Mouse (Mus musculus): Measurements from ENCODE around the gene Flii.
A peak's percentile ranks its signal among the peaks of the same experiment; 100 is the strongest.

The Flii gene

DNA sequence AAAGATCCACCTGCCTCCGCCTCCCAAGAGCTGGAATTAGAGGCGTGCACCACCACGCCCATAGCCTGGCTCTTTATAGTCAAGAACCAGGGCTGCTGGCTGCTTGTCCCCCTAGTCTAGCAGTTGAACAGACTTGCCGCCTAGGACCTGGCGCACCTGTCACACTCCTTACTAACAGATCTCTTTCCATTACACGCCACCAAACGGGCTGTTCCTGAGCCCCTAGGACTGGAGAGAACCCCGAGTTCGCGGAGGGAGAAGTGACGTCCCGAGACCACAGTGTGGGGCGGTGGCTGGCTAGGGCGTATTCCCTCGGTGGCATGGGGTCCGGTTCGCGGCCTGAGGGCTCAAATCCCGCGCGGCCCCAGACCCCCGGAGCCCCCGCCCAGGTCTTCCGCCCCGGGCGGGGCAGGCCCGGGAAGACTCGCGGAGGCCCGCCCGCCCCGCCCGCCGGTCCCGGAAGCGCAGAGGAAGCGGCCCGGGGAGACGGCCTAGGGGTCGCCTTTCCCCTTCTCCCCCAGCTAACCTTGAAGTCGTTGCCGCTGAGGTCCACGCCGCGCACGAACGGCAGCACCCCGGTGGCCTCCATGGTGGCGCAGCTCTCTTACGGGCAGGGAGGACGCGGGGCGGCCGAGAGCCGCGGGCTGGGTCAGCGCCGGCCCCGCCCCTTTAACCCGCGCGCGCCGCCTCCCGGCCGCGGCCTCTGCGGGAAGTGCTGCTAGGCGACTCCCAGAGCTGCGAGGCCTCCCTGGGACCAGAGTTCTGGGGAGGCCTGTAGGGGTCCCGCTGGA lies at the start of gene Flii:
Gene Flii, minus strand, starts transcription at position 663 of the 791 bp plus-strand sequence.
- peak; percentile 92 for DNase-seq (ENCODE audit: low read depth)

DNA sequence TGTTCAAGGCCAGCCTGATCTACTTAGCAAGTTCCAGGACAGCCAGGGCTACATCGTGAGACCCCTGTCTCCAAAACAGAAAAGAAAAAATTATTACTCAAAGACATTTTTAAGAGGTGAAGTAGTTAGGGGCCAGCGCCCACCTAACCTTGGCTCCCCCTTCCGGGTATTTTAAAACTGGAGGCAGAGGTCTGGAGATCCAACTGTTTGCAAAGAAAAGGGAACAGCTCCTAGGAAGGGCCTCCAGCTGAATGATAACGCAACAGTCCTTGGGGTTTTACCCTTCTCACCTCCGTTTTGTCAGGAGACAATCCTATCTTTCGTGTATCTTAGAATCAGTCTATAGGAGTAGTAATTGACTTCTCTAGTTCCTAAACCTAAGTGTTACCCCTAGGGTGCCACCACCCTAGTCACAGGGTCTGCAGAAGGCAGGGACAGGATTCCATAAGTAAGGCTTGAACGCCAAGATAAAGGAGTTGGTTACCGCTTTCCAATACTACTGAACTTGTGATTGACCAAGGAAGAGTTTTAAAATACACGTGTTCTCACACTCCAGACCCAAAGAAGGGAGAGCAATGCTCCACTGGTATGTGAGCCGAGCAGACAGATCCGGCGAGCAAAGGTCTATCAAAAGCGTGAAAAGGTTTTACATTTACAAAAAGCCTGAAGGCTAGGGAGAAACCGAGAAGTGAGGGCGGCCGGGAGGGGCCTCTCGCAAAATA lies 49.2 kb upstream of the Flii start:
- DNase-seq (ENCODE audit: low read depth): no peak

DNA sequence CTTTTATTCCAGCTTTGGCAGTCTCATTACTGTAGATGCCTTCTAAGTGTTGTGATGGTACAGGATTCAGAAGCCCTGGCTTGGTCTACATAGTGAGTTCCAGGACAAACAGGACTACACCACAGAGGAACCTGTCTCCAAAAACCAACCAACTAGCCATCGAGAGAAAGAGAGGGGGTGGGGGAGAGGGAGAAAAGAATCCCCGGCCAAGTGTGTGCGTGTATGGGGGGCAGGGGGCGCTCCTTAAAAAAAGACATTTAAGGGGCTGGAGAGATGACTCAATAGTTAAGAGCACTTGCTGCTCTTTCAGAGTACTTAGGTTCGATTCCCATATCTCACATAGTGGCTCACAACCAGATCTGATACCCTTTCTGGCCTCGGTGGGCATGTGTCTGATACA lies 48.5 kb upstream of the Flii start:
- no peak for DNase-seq (ENCODE audit: low read depth)

- no peak for DNase-seq (ENCODE audit: low read depth)
Measured at GRCm38 (mm10) chr11:60774841-60775240, 47.8 kb upstream of the Flii start.

GRCm38 (mm10) chr11:60774158-60774689 lies 47.2 kb upstream of the Flii start:
- no peak for DNase-seq (ENCODE audit: low read depth)

- DNase-seq (ENCODE audit: low read depth): no peak
Measured at GRCm38 (mm10) chr11:60772161-60772560, 45.1 kb upstream of the Flii start.

- no peak for DNase-seq (ENCODE audit: low read depth)
Measured at GRCm38 (mm10) chr11:60770776-60771175, 43.7 kb upstream of the Flii start.

DNA sequence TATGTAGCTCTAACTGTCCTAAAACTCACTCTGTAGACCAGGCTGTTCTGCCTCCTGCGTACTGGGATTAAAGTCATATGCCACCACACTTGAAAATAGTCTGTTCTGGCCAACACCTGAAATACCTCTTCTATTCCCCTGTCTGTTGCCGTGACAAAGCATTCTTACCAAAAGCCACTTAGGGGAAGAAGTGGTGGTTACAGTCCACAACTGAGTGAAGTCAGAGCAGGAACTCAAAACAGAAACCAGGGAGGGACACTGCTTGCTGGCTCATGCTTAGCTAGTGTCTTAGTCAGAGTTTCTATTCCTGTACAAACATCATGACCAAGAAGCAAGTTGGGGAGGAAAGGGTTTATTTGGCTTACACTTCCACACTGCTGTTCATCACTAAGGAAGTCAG lies 42.3 kb upstream of the Flii start:
- no peak for DNase-seq (ENCODE audit: low read depth)

DNA sequence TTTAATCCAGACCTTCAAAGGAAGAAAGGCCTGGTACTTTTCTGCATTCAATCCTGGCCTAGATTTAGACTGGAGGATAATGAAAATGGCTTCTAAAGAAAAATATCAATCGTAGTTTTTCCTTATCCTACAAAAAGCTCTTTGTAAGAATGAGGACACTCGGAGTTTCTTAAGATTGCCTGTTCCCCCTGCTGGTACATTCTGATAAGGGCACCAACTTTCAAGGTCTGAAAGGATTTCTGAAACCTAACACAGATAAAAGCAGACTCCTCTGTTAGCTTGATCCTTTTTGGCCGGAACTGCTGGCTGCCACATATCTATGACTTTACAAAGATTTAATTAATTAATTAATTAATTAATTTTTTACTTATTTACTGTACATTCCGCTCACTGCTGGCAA lies 39.9 kb upstream of the Flii start:
- peak; percentile 51 for DNase-seq (ENCODE audit: low read depth)

GRCm38 (mm10) chr11:60761681-60762080 lies 34.6 kb upstream of the Flii start:
- DNase-seq (ENCODE audit: low read depth): no peak

- no peak for DNase-seq (ENCODE audit: low read depth)
Measured at GRCm38 (mm10) chr11:60755570-60755969, 28.5 kb upstream of the Flii start.

DNA sequence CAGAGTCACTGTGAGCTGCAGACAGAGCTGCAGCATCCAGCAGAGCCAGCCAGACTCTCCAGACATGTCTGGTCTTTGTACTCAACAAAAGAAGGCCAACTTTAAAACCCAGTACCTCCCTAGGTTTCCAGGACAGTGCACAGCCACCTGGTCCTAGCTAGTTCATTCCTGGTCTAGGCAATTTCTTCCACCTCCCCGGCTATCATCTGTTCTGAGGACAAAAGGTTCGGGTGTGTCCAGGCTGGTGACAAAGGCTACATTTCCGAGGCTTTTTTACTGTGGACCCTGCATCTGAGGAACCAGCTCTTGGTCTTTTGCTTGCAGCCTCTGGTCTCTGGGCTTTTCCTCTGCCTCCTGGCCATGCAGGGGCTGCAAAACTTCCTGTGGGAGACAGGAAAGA lies 13.3 kb upstream of the Flii start:
- DNase-seq (ENCODE audit: low read depth): no peak

DNA sequence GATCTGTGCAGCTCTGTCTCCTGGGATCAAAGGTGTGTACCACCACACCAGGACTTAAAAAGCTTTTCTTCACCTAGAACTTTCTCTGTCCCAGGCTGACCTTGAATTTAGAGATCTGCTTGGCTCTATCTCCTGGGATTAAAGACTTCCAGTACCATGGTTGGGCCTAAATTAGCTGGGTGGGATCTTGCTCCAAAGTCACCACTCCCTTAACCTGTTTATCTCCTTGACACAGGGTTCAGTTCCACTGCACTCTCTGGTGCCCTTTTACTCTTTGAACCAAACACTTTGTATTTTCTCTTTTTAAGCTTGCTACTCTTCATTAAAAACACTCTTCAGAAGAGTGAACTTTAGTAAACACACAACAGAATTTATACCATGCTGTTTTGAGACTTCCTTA lies 10.4 kb upstream of the Flii start:
- no peak for DNase-seq (ENCODE audit: low read depth)

DNA sequence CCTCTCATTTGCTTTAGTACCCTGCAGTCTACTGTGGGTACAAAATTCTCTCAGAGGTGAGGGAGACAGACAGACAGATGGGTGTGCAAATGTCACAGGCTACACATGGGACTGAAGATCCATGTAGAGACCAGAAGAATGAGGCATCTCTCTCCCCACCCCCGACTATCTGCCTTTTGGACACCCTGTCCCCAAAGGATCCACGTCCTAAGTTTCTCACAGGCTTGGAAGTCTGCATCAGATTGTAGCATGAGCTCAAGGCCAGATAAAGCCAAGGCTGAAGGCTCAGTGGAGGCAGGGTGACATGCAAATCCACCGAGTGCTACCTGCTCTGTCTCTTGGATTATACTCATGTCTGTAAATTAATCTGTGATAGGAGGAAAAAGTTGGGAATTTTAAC lies 9.4 kb upstream of the Flii start:
- DNase-seq (ENCODE audit: low read depth): no peak

GRCm38 (mm10) chr11:60735191-60735590 lies 8.1 kb upstream of the Flii start:
- DNase-seq (ENCODE audit: low read depth): peak; percentile 10

GRCm38 (mm10) chr11:60734206-60734605 lies 7.1 kb upstream of the Flii start:
- peak; percentile 66 for DNase-seq (ENCODE audit: low read depth)

GRCm38 (mm10) chr11:60731251-60731650 lies 4.2 kb upstream of the Flii start:
- DNase-seq (ENCODE audit: low read depth): no peak

- no peak for DNase-seq (ENCODE audit: low read depth)
Measured at GRCm38 (mm10) chr11:60730169-60730568, 3.1 kb upstream of the Flii start.

DNA sequence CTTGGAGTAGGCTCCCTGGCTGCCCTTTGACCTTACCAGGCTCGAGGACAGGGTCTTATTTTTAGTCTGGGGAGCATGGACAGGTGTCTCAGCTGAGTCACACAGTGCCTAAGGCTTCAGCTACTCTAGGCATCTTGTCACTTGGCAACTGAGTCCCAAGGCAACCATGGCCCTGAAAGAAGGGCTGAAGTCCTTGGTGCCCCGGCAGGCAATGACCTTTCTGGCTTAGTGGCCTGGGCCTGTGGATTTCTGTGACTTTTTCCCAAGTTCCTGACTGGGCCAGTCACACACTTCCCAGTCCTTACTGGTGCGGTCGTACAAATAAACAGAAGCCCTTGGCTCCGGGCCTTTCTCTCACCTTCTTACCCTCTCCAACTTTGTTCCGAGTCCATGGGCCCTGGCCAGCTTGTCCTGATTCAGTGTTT lies 2.2 kb upstream of the Flii start:
- DNase-seq (ENCODE audit: low read depth): peak; percentile 11

- peak; percentile 97 for DNase-seq (ENCODE audit: low read depth)
Measured at GRCm38 (mm10) chr11:60728260-60728761, 1.2 kb upstream of the Flii start, which contains the start of gene Mief2. Gene Mief2 (plus strand): TSS chr11:60728398.

GRCm38 (mm10) chr11:60727392-60728140 lies 503 bp upstream of the Flii start:
- peak; percentile 47 for DNase-seq (ENCODE audit: low read depth)

- DNase-seq (ENCODE audit: low read depth): no peak
Measured at GRCm38 (mm10) chr11:60719263-60719662, 7.8 kb downstream of the Flii start.

Measured in NIH3T3 (cell line).